Mouse (Mus musculus) cortical plate, adult 2 months (tissue): ENCODE data around the gene Col18a1.

ENCODE experiments used
- CTCF ChIP-seq: fragments of 200-500 bp; IDR thresholded peaks from 2 replicates; pipeline ENCODE4 v1.5.1; 2011; ENCODE audit warnings: mild to moderate bottlenecking, control low read depth, low read length; ENCODE audit not compliant: insufficient read depth; ENCODE audit errors: extremely low read depth
- POLR2A ChIP-seq: fragments of 200-500 bp; IDR thresholded peaks from 2 replicates; pipeline ENCODE4 v1.6.1; 2011; ENCODE audit warnings: mild to moderate bottlenecking, low read length, control low read depth; ENCODE audit not compliant: insufficient read depth; ENCODE audit errors: extremely low read depth

DNA sequence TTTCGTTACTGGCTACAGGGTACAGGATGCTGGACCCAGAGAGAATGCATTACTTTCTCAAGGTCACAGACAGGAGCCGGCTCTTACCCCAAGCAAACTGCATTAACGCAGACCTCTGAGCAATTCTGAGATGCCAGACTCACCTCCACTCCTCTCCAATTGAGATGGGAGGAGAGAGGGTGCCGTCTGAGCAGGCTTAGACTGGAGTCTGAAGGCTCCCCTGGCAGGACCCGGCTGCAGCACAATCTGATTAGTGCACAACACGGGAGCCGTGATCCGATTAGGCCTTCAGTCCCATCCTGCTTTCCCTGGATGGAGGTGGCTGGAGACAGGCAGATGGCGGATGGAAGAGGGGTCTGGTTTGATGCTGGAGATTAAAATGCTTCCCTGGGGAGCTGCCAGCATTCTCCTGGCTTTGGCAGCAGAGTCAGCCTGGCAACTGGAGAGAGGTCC is 158.2 kb downstream of the Col18a1 start:
- TF ChIP-seq POLR2A (no peak), CTCF (no peak)
